Mouse (Mus musculus): ENCODE results near the gene Trmt5. TPM values are rescaled to one million over a fixed set of nuclear protein-coding genes. Genes with fewer than 3 reads are reported as not detected.

Trmt5 gene
- total and polyA plus RNA-seq, 3 experiments, result 21.9 to 51.3 (median 40.5) TPM

GRCm38 (mm10) chr12:73317706-73318686 is 31.5 kb upstream of the Trmt5 start:
- DNase-seq (ENCODE audit: extremely low read depth), result no peak
- dilution Hi-C loops (cut with MboI; ENCODE audit: extremely low pct_ligation_motif_present, extremely low pct_unique_long_range_greater_than_20kb, low sequenced_read_pairs), result no loop called here

GRCm38 (mm10) chr12:73308711-73309110 is 22.2 kb upstream of the Trmt5 start:
- H3K27me3 ChIP-seq (replicated peaks), result no peaks in the 10 kb centered on the region
- H3K4me1 ChIP-seq (ENCODE audit: control insufficient read depth in 1 of 2, insufficient read depth in 2 of 2), result no peaks in the 10 kb centered on the region
- no peak overlapping the region for H3K27ac ChIP-seq (ENCODE audit: insufficient read depth, low read depth)
- TF ChIP-seq SIN3A (IDR thresholded peaks at IDR 0.05; ENCODE audit: low read length) (no peak), EP300 (IDR thresholded peaks at IDR 0.05; ENCODE audit: low read length) (no peak), GABPA (IDR thresholded peaks at IDR 0.05; ENCODE audit: insufficient replicate concordance, low read depth, low read length) (no peak), ETS1 (conservative IDR thresholded peaks at IDR 0.05; ENCODE audit: low read depth, low read length) (no peak), MXI1 (IDR thresholded peaks at IDR 0.05; ENCODE audit: low read depth, low read length) (no peak), PAX5 (IDR thresholded peaks at IDR 0.05; ENCODE audit: low read length) (no peak), RAD21 (IDR thresholded peaks at IDR 0.05; ENCODE audit: low read depth, low read length) (no peak), UBTF (IDR thresholded peaks at IDR 0.05; ENCODE audit: low read depth, low read length) (no peak), TCF12 (IDR thresholded peaks at IDR 0.05; ENCODE audit: low read depth, low read length) (no peak), NELFE (IDR thresholded peaks at IDR 0.05; ENCODE audit: low read depth, low read length) (no peak), ELF1 (IDR thresholded peaks at IDR 0.05; ENCODE audit: low read depth, low read length) (no peak), RCOR1 (conservative IDR thresholded peaks at IDR 0.05; ENCODE audit: low read depth, low read length) (no peak), USF1 (IDR thresholded peaks at IDR 0.05; ENCODE audit: low read depth, low read length) (no peak), KAT2A (IDR thresholded peaks at IDR 0.05; ENCODE audit: insufficient replicate concordance, low read length) (no peak), HCFC1 (IDR thresholded peaks at IDR 0.05; ENCODE audit: low read depth, low read length) (no peak), ZC3H11A (IDR thresholded peaks at IDR 0.05; ENCODE audit: low read depth, low read length) (no peak), ZNF384 (IDR thresholded peaks at IDR 0.05; ENCODE audit: low read depth, low read length) (no peak)
- no peak overlapping the region for H3K4me2 ChIP-seq (ENCODE audit: insufficient read depth, low read depth, poor library complexity, severe bottlenecking)
- dilution Hi-C loops (cut with MboI; ENCODE audit: extremely low pct_ligation_motif_present, extremely low pct_unique_long_range_greater_than_20kb, low sequenced_read_pairs) (no loop called here), in situ Hi-C loops (cut with MboI; ENCODE audit: low pct_ligation_motif_present, low pct_unique_long_range_greater_than_20kb, low sequenced_read_pairs) (loop anchor here (25.0 kb wide), 1 partner anchor 271 kb away; no protein-coding TSS in a partner anchor)
- no peak overlapping the region for H3K9ac ChIP-seq (ENCODE audit: insufficient read depth, low read depth)
- H3K4me3 ChIP-seq (replicated peaks in 1 of 3; ENCODE audit: low read depth in 2 of 3, low read length in 2 of 3, poor library complexity in 1 of 3), result no peak overlapping the region
- H3K79me2 ChIP-seq (replicated peaks; ENCODE audit: control insufficient read depth, extremely low read depth, insufficient read depth, poor library complexity, severe bottlenecking), result no peaks in the 10 kb centered on the region
- H3K36me3 ChIP-seq (replicated peaks in 1 of 2; ENCODE audit: control insufficient read depth in 1 of 2, insufficient read depth in 1 of 2, low read length in 1 of 2), result peaks cover 5 to 27% of the 10 kb centered on the region in 2 experiments
- no peaks in the 10 kb centered on the region for H3K9me3 ChIP-seq (replicated peaks; ENCODE audit: low read length)
- no peak for DNase-seq (ENCODE audit: extremely low read depth)

More at GRCm38 (mm10) chr12:73317706-73318686, 31.5 kb upstream of the Trmt5 start:
- Histone ChIP-seq H3K27ac (ENCODE audit: insufficient read depth, low read depth) (no peak overlapping the region), H3K4me3 (replicated peaks in 1 of 3; ENCODE audit: low read depth in 2 of 3, low read length in 2 of 3, poor library complexity in 1 of 3) (no peak overlapping the region), H3K4me1 (ENCODE audit: control insufficient read depth in 1 of 2, insufficient read depth in 2 of 2) (peaks cover 0 to 10% of the 10 kb centered on the region in 2 experiments; a peak in 2 of 4 replicates), H3K9me3 (replicated peaks; ENCODE audit: low read length) (no peaks in the 10 kb centered on the region), H3K27me3 (replicated peaks) (no peaks in the 10 kb centered on the region), H3K9ac (ENCODE audit: insufficient read depth, low read depth) (no peak overlapping the region), H3K79me2 (replicated peaks; ENCODE audit: control insufficient read depth, extremely low read depth, insufficient read depth, poor library complexity, severe bottlenecking) (no peaks in the 10 kb centered on the region), H3K36me3 (replicated peaks in 1 of 2; ENCODE audit: control insufficient read depth in 1 of 2, insufficient read depth in 1 of 2, low read length in 1 of 2) (peaks cover 6 to 13% of the 10 kb centered on the region in 2 experiments), H3K4me2 (ENCODE audit: insufficient read depth, low read depth, poor library complexity, severe bottlenecking) (no peak overlapping the region)
- in situ Hi-C loops (cut with MboI; ENCODE audit: low pct_ligation_motif_present, low pct_unique_long_range_greater_than_20kb, low sequenced_read_pairs), result loop anchor here (25.0 kb wide), 1 partner anchor 281 kb away; no protein-coding TSS in a partner anchor
- no peak for TF ChIP-seq TCF12 (IDR thresholded peaks at IDR 0.05; ENCODE audit: low read depth, low read length)
- TF ChIP-seq RCOR1 (conservative IDR thresholded peaks at IDR 0.05; ENCODE audit: low read depth, low read length), result no peak
- TF ChIP-seq E2F4 (IDR thresholded peaks at IDR 0.05; ENCODE audit: insufficient replicate concordance, low read depth, low read length), result no peak
- no peak for TF ChIP-seq UBTF (IDR thresholded peaks at IDR 0.05; ENCODE audit: low read depth, low read length)
- no peak for TF ChIP-seq KAT2A (IDR thresholded peaks at IDR 0.05; ENCODE audit: insufficient replicate concordance, low read length)
- no peak for TF ChIP-seq TBP (conservative IDR thresholded peaks at IDR 0.05; ENCODE audit: low read depth, low read length)
- TF ChIP-seq CHD1 (IDR thresholded peaks at IDR 0.05; ENCODE audit: low read depth, low read length), result no peak
- TF ChIP-seq MYC (IDR thresholded peaks at IDR 0.05; ENCODE audit: low read depth, low read length), result no peak
- no peak for TF ChIP-seq MAFK (IDR thresholded peaks at IDR 0.05; ENCODE audit: insufficient replicate concordance, low read length)
- TF ChIP-seq ZC3H11A (IDR thresholded peaks at IDR 0.05; ENCODE audit: low read depth, low read length), result no peak
